Mouse (Mus musculus) heart, adult 11 months (tissue): ENCODE measurements around the gene Dcps.

ENCODE experiments used
- DNase-seq: peaks from one replicate; pipeline ENCODE4 v3.0.0; 2022

The Dcps gene

DNA sequence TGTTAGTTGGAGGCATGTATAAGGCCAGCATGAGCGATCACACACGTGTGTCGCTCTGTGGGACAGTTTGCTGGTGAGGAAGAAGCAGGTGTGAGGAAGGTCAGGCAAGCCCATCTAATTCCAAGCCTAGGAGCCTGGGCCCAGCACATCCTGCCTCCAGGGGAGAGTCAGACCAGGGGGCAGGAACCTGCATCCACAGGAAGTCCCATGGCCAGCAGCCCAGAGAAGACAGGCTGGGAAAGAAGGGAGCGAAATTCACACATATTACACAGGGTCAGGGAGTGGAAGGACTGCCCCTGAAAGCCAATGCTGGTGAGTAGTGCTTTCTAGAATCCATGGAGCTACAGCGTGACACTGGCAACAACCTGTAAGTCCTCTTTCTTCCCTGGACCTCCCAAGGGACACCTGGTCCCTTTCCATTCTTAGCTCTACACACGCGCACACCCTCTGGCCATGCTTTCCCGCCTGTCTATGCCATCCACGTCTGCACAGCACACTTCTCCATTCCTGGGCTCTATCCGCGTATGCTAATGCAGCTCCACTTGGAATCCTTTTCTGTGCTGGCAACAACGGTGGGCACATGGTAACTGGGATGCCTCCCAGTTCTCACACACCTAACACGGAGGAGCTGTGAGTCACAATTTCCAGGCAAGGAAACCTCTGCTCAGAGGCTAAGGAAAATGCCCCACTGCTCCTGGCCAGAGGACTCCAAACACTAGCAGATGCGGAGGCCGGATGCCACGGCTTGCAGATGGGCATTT, 44.0 kb downstream of the Dcps start:
- DNase-seq = peak; percentile 96

- DNase-seq = peak; percentile 92
These were observed 46.9 kb downstream of the Dcps start for GRCm38 (mm10) chr9:35128995-35129418.

DNA sequence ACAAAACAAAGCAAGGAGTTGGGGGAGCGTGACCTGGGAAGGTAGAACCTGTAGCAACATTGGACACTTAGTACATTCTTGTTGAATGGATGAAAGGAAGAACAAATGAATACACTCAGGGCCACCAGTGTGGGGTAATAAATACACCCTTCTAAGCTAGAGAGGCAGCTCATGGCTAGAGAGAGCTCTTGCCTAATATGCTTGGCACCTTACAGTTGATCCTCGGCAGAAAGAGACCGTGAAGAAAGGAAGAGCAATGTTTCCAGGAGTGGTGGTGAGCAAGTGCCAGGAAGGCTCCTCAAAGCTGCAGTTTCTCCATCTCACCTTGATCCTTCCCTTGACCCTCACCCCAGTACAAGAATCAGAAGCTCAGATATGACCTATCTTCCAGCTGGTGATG, 47.3 kb downstream of the Dcps start:
- no peak for DNase-seq

DNA sequence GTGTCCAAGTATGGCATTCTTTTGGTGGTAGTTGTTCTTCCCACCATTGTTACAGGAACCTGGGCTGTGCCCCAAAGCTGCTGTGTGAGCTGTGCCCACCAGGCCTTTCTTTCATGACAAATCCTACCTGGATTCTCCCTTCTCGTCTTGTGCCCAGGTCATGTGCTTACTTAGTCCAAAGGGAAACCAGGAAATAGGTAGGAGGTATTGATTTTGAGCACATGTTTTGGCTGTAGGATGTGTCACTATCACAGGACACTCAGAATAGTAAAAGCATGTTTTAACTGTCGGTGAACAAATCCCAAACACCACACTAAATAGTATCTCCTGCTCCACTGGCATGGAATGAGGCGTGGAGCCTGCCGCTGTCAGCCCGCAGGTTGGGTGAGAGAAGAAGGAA, 48.3 kb downstream of the Dcps start:
- DNase-seq = peak; percentile 66

- DNase-seq = peak; percentile 98
These were observed 48.7 kb downstream of the Dcps start for GRCm38 (mm10) chr9:35127147-35127546.

DNA sequence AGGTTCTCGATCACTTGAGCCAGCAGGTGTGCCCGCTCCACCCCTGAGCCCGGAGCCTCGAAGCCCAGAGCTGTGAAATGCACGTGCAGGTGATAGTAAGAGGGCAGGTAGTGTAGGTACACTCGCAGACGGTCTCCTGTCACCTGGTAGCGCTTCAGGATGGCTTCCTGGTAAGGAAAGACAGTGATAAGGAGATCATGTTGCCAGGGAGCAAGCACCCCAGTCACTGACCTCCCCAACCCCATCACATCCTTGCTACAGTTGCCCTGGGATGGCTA, 51.2 kb downstream of the Dcps start:
- DNase-seq = peak; percentile 93

DNA sequence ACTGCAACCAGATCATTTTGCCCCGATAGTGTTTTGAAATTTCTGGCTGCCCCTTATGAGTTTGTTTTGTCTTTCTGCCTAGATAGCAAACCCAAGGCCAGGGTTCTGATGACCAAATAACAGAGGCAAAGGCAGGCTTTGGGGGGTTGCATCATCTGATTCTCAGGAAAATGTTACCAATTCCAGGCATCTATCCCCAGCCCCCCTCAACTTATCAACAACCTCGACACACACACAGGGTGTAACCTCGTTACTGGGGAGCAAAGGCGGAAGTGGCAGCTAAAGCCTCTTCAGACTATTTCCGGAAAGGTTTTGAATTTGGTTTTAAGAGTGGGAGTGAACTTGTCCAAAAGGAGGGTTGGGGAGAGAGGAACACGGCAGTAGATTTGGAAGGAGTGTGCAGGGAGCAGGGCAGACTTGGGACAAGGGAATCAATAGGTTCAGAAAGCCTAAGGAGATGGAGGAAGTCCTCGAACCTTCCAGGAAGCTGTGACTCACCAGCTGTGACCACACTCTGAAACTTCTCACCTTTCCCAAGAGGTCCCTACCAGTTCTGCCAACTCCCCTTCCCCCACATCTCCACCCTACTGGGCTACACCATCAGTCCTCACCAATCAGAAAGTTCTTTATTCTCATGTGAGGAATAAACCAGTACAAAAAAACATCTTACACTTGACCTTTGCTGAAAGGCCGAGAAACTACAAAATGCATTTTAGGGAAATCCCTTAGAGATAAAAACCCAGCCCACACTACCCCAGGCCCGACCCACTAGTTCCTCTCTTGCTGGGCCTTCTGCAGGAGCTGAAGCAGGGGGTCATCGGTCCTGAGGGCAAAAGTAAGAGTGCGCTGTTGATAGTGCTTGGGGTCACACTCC, 51.8 kb downstream of the Dcps start:
- peak; percentile 94 for DNase-seq

DNA sequence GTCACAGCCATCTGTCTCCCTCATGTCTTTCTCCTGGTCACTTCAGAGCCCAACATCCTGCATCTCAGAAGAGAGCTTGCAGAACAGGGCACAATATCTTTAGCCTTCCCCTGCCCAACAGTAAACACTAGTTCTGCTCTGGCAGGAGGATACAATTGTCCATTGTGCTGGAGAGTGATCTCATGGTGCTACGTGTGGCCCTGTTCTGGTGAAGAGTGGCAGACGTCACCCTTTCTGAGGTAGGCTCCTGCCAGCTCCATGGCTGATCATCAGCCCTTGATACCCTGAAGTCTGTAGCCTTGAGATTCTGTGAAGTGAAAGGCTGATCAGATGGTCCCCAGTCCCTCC, 52.4 kb downstream of the Dcps start:
- no peak for DNase-seq

GRCm38 (mm10) chr9:35122551-35123266, 53.2 kb downstream of the Dcps start:
- DNase-seq = no peak

DNA sequence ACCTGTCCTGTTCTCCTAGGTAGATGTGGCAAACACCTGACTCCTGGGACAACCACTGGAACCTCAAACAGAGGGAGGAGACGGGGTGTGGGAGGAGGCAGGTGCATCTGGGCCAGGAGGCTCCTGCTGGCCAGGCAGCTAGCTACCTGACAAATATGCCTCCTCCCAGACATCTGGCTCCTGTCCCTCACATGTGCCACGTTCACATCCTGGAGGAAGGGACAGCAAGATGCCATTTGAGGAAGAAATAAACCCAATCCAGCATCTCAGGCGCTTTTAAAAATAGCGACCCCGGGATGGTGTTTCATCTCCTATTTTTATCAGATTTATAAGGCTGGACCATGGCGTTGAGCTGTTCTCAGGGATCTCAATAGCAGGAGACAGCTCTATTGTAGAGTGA, 56.7 kb downstream of the Dcps start, which contains the start of gene St3gal4:
Gene St3gal4, minus strand, starts transcription at position 101 of the 400 bp plus-strand sequence.
- DNase-seq = no peak

DNA sequence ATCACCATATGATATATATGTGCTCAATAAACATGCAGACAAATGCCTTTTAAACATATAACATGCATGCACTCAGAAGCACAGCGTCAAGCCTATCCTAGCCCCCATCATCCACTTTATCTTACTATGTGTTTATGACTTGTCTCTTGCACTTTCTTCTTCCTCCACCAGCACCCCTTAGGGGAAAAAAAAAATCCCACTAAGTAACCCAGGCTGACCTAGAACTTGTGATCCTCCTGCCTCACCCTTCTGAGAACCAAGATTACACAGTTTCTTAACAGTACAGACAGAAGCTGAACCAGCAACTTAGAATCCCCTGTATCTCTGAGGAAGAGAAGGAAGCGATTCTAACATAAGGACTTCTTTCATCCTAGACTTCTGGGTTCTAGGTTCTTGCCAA, 57.3 kb downstream of the Dcps start:
- no peak for DNase-seq

- DNase-seq = peak; percentile 98
These were observed 58.2 kb downstream of the Dcps start for GRCm38 (mm10) chr9:35117384-35118295.

- DNase-seq = peak; percentile 99
These were observed 59.2 kb downstream of the Dcps start for GRCm38 (mm10) chr9:35116391-35117381.

DNA sequence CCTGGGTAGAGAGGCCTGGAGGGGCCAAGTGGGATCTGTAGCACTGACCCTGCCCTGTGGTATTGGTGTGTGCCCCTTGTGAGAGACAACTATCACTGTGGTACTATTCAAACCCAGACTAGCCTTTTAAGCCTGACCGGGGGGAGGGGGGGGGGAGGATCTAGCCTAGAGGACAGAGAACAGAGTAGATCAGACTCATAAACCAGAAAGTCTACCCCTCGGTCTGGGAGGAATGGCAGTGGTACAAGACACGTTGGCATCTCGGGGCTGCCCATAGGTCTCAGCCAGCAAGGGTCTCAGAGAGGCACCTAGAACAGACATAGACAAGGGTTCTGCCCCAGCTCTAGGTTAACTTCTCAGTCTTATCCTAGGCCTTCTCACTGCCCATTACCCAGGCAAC, 60.1 kb downstream of the Dcps start:
- no peak for DNase-seq

DNA sequence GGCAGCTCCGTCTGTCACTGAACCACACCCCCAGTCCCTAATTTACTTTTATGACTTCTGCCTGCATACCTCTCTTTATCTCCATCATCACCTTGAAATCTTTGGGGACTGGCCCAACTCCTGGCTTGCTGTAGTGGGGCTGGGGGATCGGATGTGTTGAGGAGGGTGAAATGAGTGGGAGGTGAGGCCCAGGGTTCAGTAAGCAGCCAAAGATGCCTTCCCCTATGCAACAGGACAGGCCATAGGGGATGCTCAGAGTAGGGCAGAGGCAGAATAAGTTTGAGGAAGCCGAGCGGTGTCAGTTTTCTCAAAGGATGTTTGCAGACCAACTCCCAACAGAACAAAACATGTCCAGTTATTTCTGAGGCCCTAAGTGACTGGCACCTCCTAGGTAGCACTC, 60.6 kb downstream of the Dcps start:
- peak; percentile 90 for DNase-seq

GRCm38 (mm10) chr9:35114234-35114633, 61.6 kb downstream of the Dcps start:
- peak; percentile 88 for DNase-seq

GRCm38 (mm10) chr9:35111941-35112595, 63.8 kb downstream of the Dcps start:
- peak; percentile 98 for DNase-seq

DNA sequence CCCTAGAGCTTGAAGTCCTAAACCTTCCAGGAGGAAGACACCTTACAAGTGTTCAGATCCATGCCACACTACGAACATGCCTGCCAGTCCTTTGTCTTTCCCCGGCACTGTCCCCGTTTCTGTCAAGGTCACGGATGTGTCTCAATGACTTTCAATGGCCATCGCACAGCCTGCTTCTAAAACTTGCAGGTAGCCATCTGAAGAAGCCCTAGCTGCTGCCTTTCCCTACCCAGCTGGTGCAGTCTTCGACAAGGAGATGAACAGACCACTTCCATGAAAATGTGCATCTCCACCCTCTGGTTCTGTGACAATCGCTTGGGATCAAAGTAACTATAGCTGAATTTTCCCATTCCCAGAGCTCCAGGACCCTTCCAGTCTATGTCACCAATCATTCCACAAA, 64.4 kb downstream of the Dcps start:
- no peak for DNase-seq

DNA sequence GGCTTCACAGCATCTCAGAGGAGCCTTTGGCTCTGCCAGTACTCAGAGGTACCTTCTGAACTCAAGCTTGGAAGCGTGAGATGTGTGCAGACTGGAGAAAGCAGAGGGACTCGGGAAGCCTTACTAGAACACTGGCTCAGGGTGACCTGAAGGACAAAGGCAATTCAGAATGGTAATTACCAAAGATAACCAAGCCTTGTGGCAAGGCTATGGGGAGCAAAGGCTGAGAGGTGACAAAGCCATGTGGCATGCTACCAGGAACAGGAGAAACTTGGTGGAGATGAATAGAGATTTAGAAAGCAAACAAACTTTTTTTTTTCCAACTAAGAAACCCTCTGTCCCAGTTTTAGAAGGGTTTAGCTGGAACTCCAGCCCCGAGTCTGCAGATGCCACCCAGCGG, 65.3 kb downstream of the Dcps start:
- peak; percentile 90 for DNase-seq

DNA sequence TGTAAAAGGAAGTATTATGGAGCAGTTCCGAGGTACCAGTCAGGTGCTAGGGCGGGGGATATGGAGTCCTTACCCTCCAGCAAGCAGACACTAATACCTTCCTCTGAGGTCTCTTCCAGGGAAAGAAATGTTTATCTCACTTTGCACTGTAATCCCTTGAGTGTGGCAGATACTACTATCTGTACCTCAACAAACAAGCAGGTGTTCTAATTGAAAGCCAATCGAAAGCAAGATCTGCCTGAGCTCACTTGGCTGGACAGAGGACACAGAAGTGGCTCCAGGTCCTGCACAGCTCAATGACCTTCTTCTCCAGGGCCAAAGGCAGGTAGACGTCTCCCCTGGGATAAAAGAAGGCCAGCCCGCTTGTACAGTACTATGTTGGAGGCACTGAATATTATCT, 65.8 kb downstream of the Dcps start:
- peak; percentile 76 for DNase-seq

DNA sequence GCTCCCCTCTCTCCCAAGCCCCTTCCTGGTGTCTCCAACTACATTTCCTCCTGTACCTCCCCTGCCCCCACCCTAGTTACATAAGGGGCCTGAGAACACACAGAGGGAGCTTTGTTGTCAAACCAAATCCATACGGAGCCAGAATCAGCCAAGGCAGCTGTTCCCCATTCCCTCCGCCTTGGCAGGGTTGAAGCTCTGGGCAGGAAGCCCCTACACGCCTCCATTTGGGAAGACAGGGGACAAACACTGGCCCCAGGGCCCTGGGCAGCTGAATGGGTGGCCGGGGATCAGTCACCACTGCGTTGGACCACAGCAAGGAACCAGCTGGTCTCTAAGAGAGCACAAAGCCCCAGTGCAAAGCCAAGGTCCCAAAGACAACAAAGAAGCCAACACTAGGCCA, 66.9 kb downstream of the Dcps start:
- DNase-seq = peak; percentile 99
